Mouse (Mus musculus) gastrocnemius, postnatal 14 days (tissue): Measurements from ENCODE around the gene Ikzf2. TPM values are rescaled to one million over a fixed set of nuclear protein-coding genes. Genes with fewer than 3 reads are reported as not detected.

ENCODE experiments used
- total RNA-seq, 2 experiments: library from RNA; stranded (reverse); gene quantifications; 2 replicates each; pipeline ENCODE4 v1.2.3; 2021

Gene Ikzf2
- total RNA-seq, 2 experiments from 2014 or later = 7.2 to 7.4 TPM

Other genes starting within 250 kb of the Ikzf2 start
- gene Spag16, start 139.7 kb upstream of the Ikzf2 start, total RNA-seq = not detected